Mouse (Mus musculus): Measurements from ENCODE around the gene Amer2.

DNA sequence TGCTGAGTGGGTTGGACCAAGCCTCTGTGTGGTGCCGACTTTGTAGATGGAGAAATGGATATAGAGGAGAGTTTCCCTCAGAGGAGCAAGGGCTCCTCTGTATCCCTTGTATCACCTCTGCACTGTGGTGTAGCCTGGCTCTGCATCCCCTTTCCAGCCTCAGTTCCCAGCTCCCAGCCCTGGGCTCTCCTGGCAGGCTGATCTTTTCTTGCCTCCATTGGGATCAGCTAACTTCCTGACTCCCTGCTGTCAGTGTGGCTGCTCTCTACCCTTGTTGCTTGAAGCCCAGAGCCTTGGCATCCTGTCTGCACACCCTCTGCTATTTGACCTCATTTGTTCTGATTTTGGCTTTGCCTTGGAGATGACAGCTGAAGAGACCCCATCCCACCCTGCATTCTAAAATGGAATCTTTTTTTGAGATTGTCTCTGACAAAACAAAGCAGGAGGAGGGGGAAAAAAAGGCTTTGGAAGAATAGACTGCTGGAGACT lies at the start of gene Amer2:
- TF ChIP-seq CTCF (IDR thresholded peaks at IDR 0.05; ENCODE audit: borderline replicate concordance, control insufficient read depth, extremely low read depth, insufficient read depth, low read length, poor library complexity) (no peak), POLR2A (IDR thresholded peaks at IDR 0.05; ENCODE audit: control insufficient read depth, extremely low read depth, insufficient read depth, low read length, poor library complexity) (no peak)

Data from thymus, adult 2 months (tissue).